Comparison of ENCODE assay signal across 9 mouse cellular contexts in the genomic region with DNA sequence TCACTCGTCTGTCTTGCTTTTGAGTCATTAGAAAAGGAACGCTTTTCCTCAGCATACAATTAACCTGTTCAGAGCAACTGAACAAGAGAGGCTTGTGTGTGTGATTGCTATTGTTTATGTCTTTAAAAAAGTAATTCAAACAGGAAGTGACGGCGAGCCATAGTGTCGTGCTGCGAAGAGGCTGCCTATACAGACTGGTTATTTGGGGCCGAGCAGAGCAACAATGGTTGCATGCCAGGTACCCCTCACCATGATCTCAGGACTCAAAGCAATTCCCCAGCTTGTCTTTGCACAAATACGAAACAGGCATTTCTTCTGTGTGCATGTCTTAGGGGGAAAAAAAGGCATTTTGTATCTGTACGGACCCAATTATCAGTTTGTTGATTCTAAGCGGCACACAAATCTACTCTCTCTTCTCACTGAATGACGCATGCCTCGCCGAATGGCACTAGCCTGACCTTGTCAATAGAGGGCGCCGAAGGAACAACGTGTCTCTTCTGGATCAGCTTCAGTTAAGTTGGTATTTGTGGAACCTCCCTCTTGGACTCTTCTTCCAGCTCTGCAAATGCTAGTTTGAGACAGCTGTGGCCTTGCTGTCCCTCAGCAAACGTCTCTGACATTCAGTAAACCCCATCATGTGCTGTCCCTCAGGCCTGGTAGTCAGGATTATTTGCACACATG.
DNase-seq lines count a peak whose midpoint lies in the region.
"Had no signal": no experiment of that assay in that cellular context is flagged by ENCODE, and none has a peak within 500 bp of the region (broad histone marks: within the 10 kb centered on the region; RNA-seq: fewer than 3 reads in every experiment).

No protein-coding gene starts in this region.

- no peaks in the 10 kb centered on the region for H3K27me3 ChIP-seq in midbrain, embryonic 10.5 days (ENCODE audit: low read depth, poor library complexity, severe bottlenecking)
- no peaks in the 10 kb centered on the region for H3K27me3 ChIP-seq in splenic B cell, adult 2 months (ENCODE audit: control insufficient read depth, insufficient read depth, low read length, poor library complexity, severe bottlenecking)

- 45% methylated on average over 17 of the region's 17 CpGs for WGBS in midbrain, embryonic 10.5 days

- DNase-seq in adrenal gland, adult 2 months, result peak; percentile 76
- DNase-seq in embryo, embryonic 11 days, result peak; percentile 78
- peak; percentile 20 for DNase-seq in gastrocnemius, postnatal 25 days
- peak; percentile 29 for DNase-seq in kidney, adult 11 months
- peak; percentile 70 to 77 for DNase-seq in left cerebral cortex, postnatal 25 days (ENCODE audit: low spot score in 2 of 2)
- DNase-seq in midbrain, embryonic 10.5 days (ENCODE audit: low spot score), result peak; percentile 38
- peak; percentile 16 for DNase-seq in splenic B cell, adult 2 months (ENCODE audit: low read depth, low spot score)
- no peak for DNase-seq in spleen, adult 12 weeks (ENCODE audit: low spot score)

- H3K4me1 ChIP-seq in midbrain, embryonic 10.5 days, result no peaks in the 10 kb centered on the region

- H3K36me3 ChIP-seq in midbrain, embryonic 10.5 days, result no peaks in the 10 kb centered on the region
- H3K36me3 ChIP-seq in splenic B cell, adult 2 months (ENCODE audit: control insufficient read depth, insufficient read depth, low read length, poor library complexity, severe bottlenecking), result no peaks in the 10 kb centered on the region

- H3K27ac ChIP-seq in midbrain, embryonic 10.5 days (replicated peaks), result no peak overlapping the region

- H3K9me3 ChIP-seq in midbrain, embryonic 10.5 days (replicated peaks), result 0 out of 2 replicates have a peak, but pooled peaks cover 4% of the 10 kb centered on the region

- intact Hi-C loops in left cerebral cortex, postnatal 25 days (cut with DNase I), result loop anchor here (5.0 kb wide), 1 partner anchor 280 kb away; no protein-coding TSS in a partner anchor

- H3K4me3 ChIP-seq in midbrain, embryonic 10.5 days, result no peak overlapping the region
- H3K4me3 ChIP-seq: myocyte had no signal
